Mouse (Mus musculus): ENCODE results near the gene Kctd5. TPM values are rescaled to one million over a fixed set of nuclear protein-coding genes. Genes with fewer than 3 reads are reported as not detected.
"Not testable (repeated sequence)": the region's sequence is repeated elsewhere in the genome, so short reads cannot be mapped to it uniquely, and the experiment has no call there.

Kctd5 gene
- 97.6 and 99.9 TPM in 2 replicates for polyA plus RNA-seq (2016; fragmentation: Nextera tagmentation; extraction: Ambion mirVana)

- WGBS: under 1% methylated on average over 62 of the region's 62 CpGs
- Histone ChIP-seq H3K4me3 (peak within 1 kb of the TSS; percentile 98), H3K27me3 (replicated peaks; ENCODE audit: low read depth, poor library complexity, severe bottlenecking) (no peaks in the 10 kb centered on the region), H3K9me3 (no peaks in the 10 kb centered on the region), H3K36me3 (replicated peaks) (peaks cover 33% of the 10 kb centered on the region), H3K27ac (replicated peaks) (peak within 1 kb of the TSS; percentile 95), H3K4me1 (peaks cover 12% of the 10 kb centered on the region)
- peak; percentile 96 for DNase-seq (ENCODE audit: low spot score)
These were observed at the start of gene Kctd5 for GRCm38 (mm10) chr17:24072919-24073696. TSS of gene Kctd5 (minus strand) at chr17:24073485.

- Histone ChIP-seq H3K9me3 (no peaks in the 10 kb centered on the region), H3K36me3 (replicated peaks) (no peaks in the 10 kb centered on the region; the same call in 1 of the 2 replicates), H3K4me1 (no peaks in the 10 kb centered on the region), H3K27ac (replicated peaks) (no peak overlapping the region), H3K27me3 (replicated peaks; ENCODE audit: low read depth, poor library complexity, severe bottlenecking) (no peaks in the 10 kb centered on the region), H3K4me3 (no peak overlapping the region)
- DNase-seq (ENCODE audit: low spot score): no peak
- 91% methylated on average over 3 of the region's 3 CpGs for WGBS
These were observed 46.2 kb upstream of the Kctd5 start for GRCm38 (mm10) chr17:24119446-24119845.

- Histone ChIP-seq H3K36me3 (replicated peaks) (peaks cover 27% of the 10 kb centered on the region), H3K4me1 (no peaks in the 10 kb centered on the region), H3K4me3 (no peak overlapping the region), H3K27me3 (replicated peaks; ENCODE audit: low read depth, poor library complexity, severe bottlenecking) (no peaks in the 10 kb centered on the region), H3K9me3 (no peaks in the 10 kb centered on the region), H3K27ac (replicated peaks) (no peak overlapping the region)
- 87% methylated on average over 4 of the region's 4 CpGs for WGBS
- no peak for DNase-seq (ENCODE audit: low spot score)
These were observed 39.7 kb upstream of the Kctd5 start for GRCm38 (mm10) chr17:24113031-24113430.

- WGBS: 93% methylated on average over 1 of the region's 1 CpGs
- peaks cover 41% of the 10 kb centered on the region for H3K36me3 ChIP-seq (replicated peaks)
- H3K4me1 ChIP-seq: no peaks in the 10 kb centered on the region
- no peak overlapping the region for H3K27ac ChIP-seq (replicated peaks)
- DNase-seq (ENCODE audit: low spot score): no peak
- H3K4me3 ChIP-seq: no peak overlapping the region
- H3K27me3 ChIP-seq (replicated peaks; ENCODE audit: low read depth, poor library complexity, severe bottlenecking): no peaks in the 10 kb centered on the region
- no peaks in the 10 kb centered on the region for H3K9me3 ChIP-seq
These were observed 38.0 kb upstream of the Kctd5 start for GRCm38 (mm10) chr17:24111256-24111655.

GRCm38 (mm10) chr17:24108896-24109295 lies 35.6 kb upstream of the Kctd5 start:
- WGBS: 90% methylated on average over 1 of the region's 1 CpGs
- H3K4me3 ChIP-seq: no peak overlapping the region
- peaks cover 60% of the 10 kb centered on the region for H3K36me3 ChIP-seq (replicated peaks)
- H3K4me1 ChIP-seq: no peaks in the 10 kb centered on the region
- no peak overlapping the region for H3K27ac ChIP-seq (replicated peaks)
- no peak for DNase-seq (ENCODE audit: low spot score)
- no peaks in the 10 kb centered on the region for H3K9me3 ChIP-seq
- H3K27me3 ChIP-seq (replicated peaks; ENCODE audit: low read depth, poor library complexity, severe bottlenecking): no peaks in the 10 kb centered on the region

- whole genome bisulfite sequencing: 86% methylated on average over 2 of the region's 2 CpGs
- no peak overlapping the region for H3K27ac ChIP-seq (replicated peaks)
- H3K36me3 ChIP-seq (replicated peaks): peaks cover 84% of the 10 kb centered on the region
These were observed 31.8 kb upstream of the Kctd5 start for GRCm38 (mm10) chr17:24105111-24105510.

GRCm38 (mm10) chr17:24098354-24098753 lies 25.1 kb upstream of the Kctd5 start:
- H3K27me3 ChIP-seq (replicated peaks; ENCODE audit: low read depth, poor library complexity, severe bottlenecking): no peaks in the 10 kb centered on the region
- H3K9me3 ChIP-seq: no peaks in the 10 kb centered on the region
- no peak overlapping the region for H3K4me3 ChIP-seq
- no peaks in the 10 kb centered on the region for H3K4me1 ChIP-seq
- WGBS: 95% methylated on average over 4 of the region's 4 CpGs
- DNase-seq (ENCODE audit: low spot score): no peak
- no peak overlapping the region for H3K27ac ChIP-seq (replicated peaks)
- peaks cover 81% of the 10 kb centered on the region for H3K36me3 ChIP-seq (replicated peaks)

More at GRCm38 (mm10) chr17:24105111-24105510, 31.8 kb upstream of the Kctd5 start:
- H3K27me3 ChIP-seq (replicated peaks; ENCODE audit: low read depth, poor library complexity, severe bottlenecking): no peaks in the 10 kb centered on the region
- H3K4me3 ChIP-seq: no peak overlapping the region
- no peaks in the 10 kb centered on the region for H3K9me3 ChIP-seq
- DNase-seq (ENCODE audit: low spot score): no peak
- no peaks in the 10 kb centered on the region for H3K4me1 ChIP-seq

- H3K27ac ChIP-seq (replicated peaks): no peak overlapping the region
- no peak for DNase-seq (ENCODE audit: low spot score)
- H3K36me3 ChIP-seq (replicated peaks): peaks cover 81% of the 10 kb centered on the region
- H3K27me3 ChIP-seq (replicated peaks; ENCODE audit: low read depth, poor library complexity, severe bottlenecking): no peaks in the 10 kb centered on the region
- H3K9me3 ChIP-seq: no peaks in the 10 kb centered on the region
- no peaks in the 10 kb centered on the region for H3K4me1 ChIP-seq
- H3K4me3 ChIP-seq: no peak overlapping the region
- 93% methylated on average over 1 of the region's 1 CpGs for WGBS
These were observed 17.3 kb upstream of the Kctd5 start for GRCm38 (mm10) chr17:24090575-24090974.

GRCm38 (mm10) chr17:24086399-24086798 lies 13.1 kb upstream of the Kctd5 start:
- WGBS: 86% methylated on average over 4 of the region's 4 CpGs
- H3K36me3 ChIP-seq (replicated peaks): peaks cover 62% of the 10 kb centered on the region
- DNase-seq (ENCODE audit: low spot score); H3K4me3 ChIP-seq; H3K4me1 ChIP-seq; H3K27ac ChIP-seq (replicated peaks); H3K9me3 ChIP-seq; H3K27me3 ChIP-seq (replicated peaks; ENCODE audit: low read depth, poor library complexity, severe bottlenecking): not testable (repeated sequence)

GRCm38 (mm10) chr17:24084593-24084992 lies 11.3 kb upstream of the Kctd5 start:
- Histone ChIP-seq H3K27ac (replicated peaks) (no peak overlapping the region), H3K9me3 (no peaks in the 10 kb centered on the region), H3K36me3 (replicated peaks) (peaks cover 56% of the 10 kb centered on the region)

GRCm38 (mm10) chr17:24077101-24077500 lies 3.8 kb upstream of the Kctd5 start:
- 80% methylated on average over 2 of the region's 2 CpGs for WGBS
- DNase-seq (ENCODE audit: low spot score): no peak
- Histone ChIP-seq H3K36me3 (replicated peaks) (peaks cover 46% of the 10 kb centered on the region), H3K4me1 (peaks cover 5% of the 10 kb centered on the region), H3K27ac (replicated peaks) (no peak overlapping the region), H3K4me3 (no peak overlapping the region), H3K9me3 (no peaks in the 10 kb centered on the region), H3K27me3 (replicated peaks; ENCODE audit: low read depth, poor library complexity, severe bottlenecking) (no peaks in the 10 kb centered on the region)

More at GRCm38 (mm10) chr17:24084593-24084992, 11.3 kb upstream of the Kctd5 start:
- no peaks in the 10 kb centered on the region for H3K27me3 ChIP-seq (replicated peaks; ENCODE audit: low read depth, poor library complexity, severe bottlenecking)
- 60% methylated on average over 1 of the region's 1 CpGs for WGBS
- no peak for DNase-seq (ENCODE audit: low spot score)
- H3K4me3 ChIP-seq: no peak overlapping the region
- H3K4me1 ChIP-seq: no peaks in the 10 kb centered on the region

GRCm38 (mm10) chr17:24069531-24069930 lies 3.8 kb downstream of the Kctd5 start:
- Histone ChIP-seq H3K27me3 (replicated peaks; ENCODE audit: low read depth, poor library complexity, severe bottlenecking) (no peaks in the 10 kb centered on the region), H3K27ac (replicated peaks) (no peak overlapping the region), H3K4me1 (peaks cover 12% of the 10 kb centered on the region), H3K4me3 (no peak overlapping the region), H3K36me3 (replicated peaks) (peaks cover 44% of the 10 kb centered on the region), H3K9me3 (no peaks in the 10 kb centered on the region)
- 94% methylated on average over 3 of the region's 3 CpGs for WGBS
- no peak for DNase-seq (ENCODE audit: low spot score)

GRCm38 (mm10) chr17:24068271-24068670 lies 5.0 kb downstream of the Kctd5 start:
- peaks cover 56% of the 10 kb centered on the region for H3K36me3 ChIP-seq (replicated peaks)
- no peak overlapping the region for H3K27ac ChIP-seq (replicated peaks)
- H3K4me3 ChIP-seq: no peak overlapping the region
- DNase-seq (ENCODE audit: low spot score): no peak
- peaks cover 12% of the 10 kb centered on the region for H3K4me1 ChIP-seq
- no peaks in the 10 kb centered on the region for H3K9me3 ChIP-seq
- H3K27me3 ChIP-seq (replicated peaks; ENCODE audit: low read depth, poor library complexity, severe bottlenecking): no peaks in the 10 kb centered on the region
- WGBS: 85% methylated on average over 5 of the region's 5 CpGs

All from embryonic facial prominence, embryonic 10.5 days (tissue).